Mouse (Mus musculus) neural tube, embryonic 11.5 days (tissue): ENCODE results near the gene Glud1. TPM values are rescaled to one million over a fixed set of nuclear protein-coding genes. Genes with fewer than 3 reads are reported as not detected.

Experiments used
- ATAC-seq: fragments of 200-750 bp; cut with Nextera tagmentation; 2 replicates; pipeline ENCODE4 v1.8.0; 2017; ENCODE audit warnings: moderate number of reproducible peaks, mild to moderate bottlenecking, moderate TSS enrichment, moderate library complexity; ENCODE audit not compliant: insufficient read depth, low FRiP score, low TSS enrichment
- DNase-seq: peaks from one replicate; pipeline ENCODE4 v3.0.0-alpha.2; 2015; ENCODE audit warnings: low spot score
- H3K27ac ChIP-seq: fragments of 300-500 bp; sonication (generic); 2 replicates; pipeline ENCODE4 v1.5.1; 2014; ENCODE audit warnings: low read depth, mild to moderate bottlenecking, low read length
- H3K27me3 ChIP-seq: fragments of 300-500 bp; sonication (generic); 2 replicates; pipeline ENCODE4 v1.6.1; 2014; ENCODE audit warnings: mild to moderate bottlenecking, low read length, mixed read lengths; ENCODE audit not compliant: control insufficient read depth, insufficient read depth
- H3K36me3 ChIP-seq: fragments of 300-500 bp; sonication (generic); 2 replicates; pipeline ENCODE4 v1.6.1; 2014; ENCODE audit warnings: mild to moderate bottlenecking, low read length, moderate library complexity, mixed read lengths; ENCODE audit not compliant: control insufficient read depth, insufficient read depth
- H3K4me1 ChIP-seq: fragments of 300-500 bp; sonication (generic); 2 replicates; pipeline ENCODE4 v1.6.1; 2014; ENCODE audit warnings: low read length, mixed read lengths; ENCODE audit not compliant: control insufficient read depth, insufficient read depth
- H3K4me2 ChIP-seq: fragments of 300-500 bp; sonication (generic); 2 replicates; pipeline ENCODE4 v1.6.1; 2014; ENCODE audit warnings: low read depth, mild to moderate bottlenecking, moderate library complexity
- H3K4me3 ChIP-seq: fragments of 300-500 bp; sonication (generic); 2 replicates; pipeline ENCODE4 v1.5.1; 2014; ENCODE audit warnings: low read depth, low read length
- H3K9ac ChIP-seq: fragments of 300-500 bp; sonication (generic); 2 replicates; pipeline ENCODE4 v1.6.1; 2014; ENCODE audit warnings: mild to moderate bottlenecking, low read length
- H3K9me3 ChIP-seq: fragments of 300-500 bp; sonication (generic); 2 replicates; pipeline ENCODE4 v1.6.1; 2016; ENCODE audit warnings: low read length; ENCODE audit not compliant: control insufficient read depth
- WGBS: fragments of 180-500 bp; shearing (Covaris S2); extraction: QIAGEN DNeasy Blood & Tissue Kit; methylation state at CpG from one replicate; pipeline ENCODE4 v1.1.7; 2014; 5-methylcytosine and 5-hydroxymethylcytosine counted together
- polyA plus RNA-seq: library from polyadenylated mRNA; unstranded; fragments of >200 nt; fragmentation: Nextera tagmentation; extraction: Ambion mirVana; gene quantifications from 2 replicates; pipeline ENCODE4 v1.2.1, GENCODE M21; 2014

Glud1 gene
- polyA plus RNA-seq, 1 experiment from 2014 or later: 97.3 TPM

- 88% methylated on average over 2 of the region's 2 CpGs for WGBS
- Histone ChIP-seq H3K4me2 (no peak overlapping the region), H3K4me1 (peaks cover 13% of the 10 kb centered on the region; the same call in 1 of the 2 replicates), H3K9ac (no peak overlapping the region), H3K9me3 (no peaks in the 10 kb centered on the region), H3K4me3 (no peak overlapping the region), H3K27ac (no peak overlapping the region), H3K36me3 (no peaks in the 10 kb centered on the region), H3K27me3 (no peaks in the 10 kb centered on the region)
- no peak for ATAC-seq
- DNase-seq: no peak
These were observed 5.8 kb downstream of the Glud1 start for GRCm38 (mm10) chr14:34316346-34316745.

DNA sequence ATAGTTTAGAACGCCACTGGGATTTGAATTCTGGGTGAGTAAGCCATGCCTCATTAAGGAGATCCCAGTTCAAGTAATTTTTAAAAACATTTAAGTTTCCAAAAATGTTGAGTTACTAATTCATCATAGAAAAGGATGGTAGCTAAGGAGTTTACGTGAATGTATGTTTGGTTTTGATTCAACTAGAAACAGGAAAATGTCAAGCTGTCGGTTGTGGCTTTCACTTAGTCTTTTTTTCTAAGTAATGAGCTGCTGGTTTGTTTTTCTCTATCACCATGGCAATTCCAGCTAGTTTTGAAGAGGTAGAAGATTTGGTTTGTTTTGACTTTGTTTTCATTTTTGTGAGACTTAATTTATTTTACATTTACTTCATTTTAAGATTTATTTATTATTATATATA, 6.9 kb downstream of the Glud1 start:
- no peak overlapping the region for H3K4me3 ChIP-seq
- WGBS: 96% methylated on average over 3 of the region's 3 CpGs
- H3K9me3 ChIP-seq: no peaks in the 10 kb centered on the region
- ATAC-seq: no peak
- no peak for DNase-seq
- H3K27me3 ChIP-seq: no peaks in the 10 kb centered on the region
- H3K27ac ChIP-seq: no peak overlapping the region
- H3K4me2 ChIP-seq: no peak overlapping the region
- H3K4me1 ChIP-seq: peaks cover 6% of the 10 kb centered on the region; the same call in 1 of the 2 replicates
- H3K9ac ChIP-seq: no peak overlapping the region
- no peaks in the 10 kb centered on the region for H3K36me3 ChIP-seq

DNA sequence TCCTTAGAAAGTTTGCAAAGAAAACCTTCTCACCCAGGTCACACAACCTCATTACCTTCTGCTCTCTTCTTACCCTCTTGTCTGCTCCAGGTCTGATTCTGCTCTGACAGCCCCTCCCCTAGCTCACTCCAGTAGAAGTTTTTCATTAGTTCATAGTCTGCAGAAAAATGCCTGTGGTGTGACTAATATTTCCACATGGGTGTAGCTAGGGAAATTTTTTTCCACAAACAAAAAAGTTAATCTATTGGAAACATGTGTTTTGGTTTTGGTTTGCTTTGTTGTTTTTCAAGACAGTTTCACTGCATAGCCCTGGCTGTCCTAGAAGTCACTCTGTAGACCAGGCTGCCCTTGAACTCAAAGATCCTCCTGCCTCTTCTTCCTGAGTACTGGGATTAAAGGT, 7.6 kb downstream of the Glud1 start:
- Histone ChIP-seq H3K36me3 (no peaks in the 10 kb centered on the region), H3K27ac (no peak overlapping the region), H3K9me3 (no peaks in the 10 kb centered on the region), H3K4me1 (peaks cover 1% of the 10 kb centered on the region; the same call in 1 of the 2 replicates), H3K4me2 (no peak overlapping the region), H3K4me3 (no peak overlapping the region), H3K27me3 (no peaks in the 10 kb centered on the region), H3K9ac (no peak overlapping the region)
- DNase-seq (no peak), ATAC-seq (no peak)

GRCm38 (mm10) chr14:34323576-34324085, 13.1 kb downstream of the Glud1 start:
- H3K36me3 ChIP-seq: no peaks in the 10 kb centered on the region

GRCm38 (mm10) chr14:34326606-34327005, 16.1 kb downstream of the Glud1 start:
- Histone ChIP-seq H3K9me3 (no peaks in the 10 kb centered on the region), H3K4me3 (no peak overlapping the region), H3K4me1 (no peaks in the 10 kb centered on the region), H3K9ac (no peak overlapping the region), H3K36me3 (peaks cover 4% of the 10 kb centered on the region), H3K27ac (no peak overlapping the region), H3K27me3 (no peaks in the 10 kb centered on the region), H3K4me2 (no peak overlapping the region)
- ATAC-seq (no peak), DNase-seq (no peak)
- 95% methylated on average over 3 of the region's 3 CpGs for WGBS

More at GRCm38 (mm10) chr14:34323576-34324085, 13.1 kb downstream of the Glud1 start:
- H3K4me3 ChIP-seq: no peak overlapping the region
- H3K27ac ChIP-seq: no peak overlapping the region
- no peaks in the 10 kb centered on the region for H3K4me1 ChIP-seq
- no peak overlapping the region for H3K9ac ChIP-seq
- H3K9me3 ChIP-seq: no peaks in the 10 kb centered on the region
- no peaks in the 10 kb centered on the region for H3K27me3 ChIP-seq
- 90% methylated on average over 5 of the region's 5 CpGs for WGBS
- ATAC-seq (no peak), DNase-seq (no peak)
- H3K4me2 ChIP-seq: no peak overlapping the region

- WGBS: 91% methylated on average over 1 of the region's 1 CpGs
- no peaks in the 10 kb centered on the region for H3K27me3 ChIP-seq
- H3K4me3 ChIP-seq: no peak overlapping the region
- H3K4me2 ChIP-seq: no peak overlapping the region
- H3K4me1 ChIP-seq: no peaks in the 10 kb centered on the region
- ATAC-seq: no peak
- no peaks in the 10 kb centered on the region for H3K9me3 ChIP-seq
- H3K27ac ChIP-seq: no peak overlapping the region
- no peak overlapping the region for H3K9ac ChIP-seq
- peaks cover 4% of the 10 kb centered on the region for H3K36me3 ChIP-seq
- DNase-seq: no peak
These were observed 17.1 kb downstream of the Glud1 start for GRCm38 (mm10) chr14:34327618-34328017.

DNA sequence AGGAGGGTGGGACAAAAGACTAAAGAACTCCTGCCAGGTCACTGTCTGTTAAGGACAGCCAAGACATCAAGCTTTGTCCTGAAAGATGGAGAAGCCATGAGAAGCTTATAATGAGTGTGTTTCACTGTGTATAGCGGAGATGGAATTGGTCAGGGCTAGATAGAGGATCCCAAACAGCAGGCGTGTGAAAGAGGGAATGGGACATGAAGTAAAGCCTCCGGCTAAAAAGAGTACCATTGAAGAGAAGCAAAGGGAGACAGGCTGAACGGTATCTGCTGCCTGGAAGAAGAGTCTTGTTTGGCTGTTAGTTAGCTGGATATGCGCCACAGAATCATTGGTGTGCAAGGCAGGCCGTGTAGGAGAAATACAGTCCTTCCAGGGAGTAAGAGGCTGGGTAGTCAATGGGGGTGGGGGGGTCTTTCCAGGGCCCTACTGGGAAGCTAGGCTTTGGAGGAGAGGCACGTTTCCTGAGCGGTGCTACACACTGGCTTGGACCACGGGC, 20.2 kb downstream of the Glud1 start:
- Histone ChIP-seq H3K9me3 (no peaks in the 10 kb centered on the region), H3K4me1 (no peaks in the 10 kb centered on the region), H3K27ac (no peak overlapping the region), H3K36me3 (peaks cover 7% of the 10 kb centered on the region), H3K27me3 (no peaks in the 10 kb centered on the region), H3K9ac (no peak overlapping the region), H3K4me2 (no peak overlapping the region), H3K4me3 (no peak overlapping the region)
- DNase-seq (no peak), ATAC-seq (no peak)
- WGBS: 91% methylated on average over 9 of the region's 9 CpGs

DNA sequence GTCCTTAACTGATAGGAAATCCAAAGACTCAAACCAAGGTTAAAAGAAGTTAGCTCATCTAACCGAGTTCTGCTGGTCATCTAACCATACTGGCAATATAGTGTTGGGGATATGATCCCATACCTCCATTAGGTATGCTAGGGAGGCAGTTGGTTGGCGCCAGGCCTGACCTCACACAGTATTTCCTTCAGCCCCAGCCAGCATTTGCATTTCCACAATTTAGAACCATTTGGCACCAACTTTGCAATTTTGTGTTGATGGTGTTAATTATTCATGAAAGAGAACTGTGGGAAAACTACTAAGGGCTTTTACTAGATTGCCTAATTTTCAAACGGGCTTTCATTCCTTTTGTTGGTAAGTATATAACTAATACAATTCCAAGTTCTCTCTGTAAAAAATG, 21.4 kb downstream of the Glud1 start:
- Histone ChIP-seq H3K36me3 (peaks cover 12% of the 10 kb centered on the region), H3K4me2 (no peak overlapping the region), H3K27ac (no peak overlapping the region), H3K4me3 (no peak overlapping the region), H3K9me3 (no peaks in the 10 kb centered on the region), H3K4me1 (no peaks in the 10 kb centered on the region), H3K9ac (no peak overlapping the region), H3K27me3 (no peaks in the 10 kb centered on the region)
- WGBS: 89% methylated on average over 3 of the region's 3 CpGs
- ATAC-seq (no peak), DNase-seq (no peak)

- no peak for DNase-seq
These were observed 21.9 kb downstream of the Glud1 start for GRCm38 (mm10) chr14:34332476-34332875.

More at GRCm38 (mm10) chr14:34332476-34332875, 21.9 kb downstream of the Glud1 start:
- 92% methylated on average over 5 of the region's 5 CpGs for WGBS
- Histone ChIP-seq H3K27me3 (no peaks in the 10 kb centered on the region), H3K27ac (no peak overlapping the region), H3K36me3 (peaks cover 12% of the 10 kb centered on the region), H3K9ac (no peak overlapping the region), H3K4me3 (no peak overlapping the region), H3K4me2 (no peak overlapping the region), H3K9me3 (no peaks in the 10 kb centered on the region), H3K4me1 (no peaks in the 10 kb centered on the region)
- no peak for ATAC-seq
